Mouse (Mus musculus) spleen, adult 12 weeks (tissue): ENCODE results near the gene Rragb.
"Not testable (repeated sequence)": the region's sequence is repeated elsewhere in the genome, so short reads cannot be mapped to it uniquely, and the experiment has no call there.

Experiments
- DNase-seq: peaks from one replicate; pipeline ENCODE4 v3.0.0; 2022; ENCODE audit warnings: low spot score

The Rragb gene

GRCm38 (mm10) chrX:153139734-153140515, at the start of gene Rragb:
Rragb (plus strand) TSS chrX:153139981.
- peak; percentile 49 for DNase-seq

GRCm38 (mm10) chrX:153118486-153118885, 21.3 kb upstream of the Rragb start, which contains the start of gene Foxr2:
Foxr2 (plus strand) TSS chrX:153118786.
- no peak for DNase-seq

GRCm38 (mm10) chrX:153119013-153119412, 20.8 kb upstream of the Rragb start:
- DNase-seq = no peak

GRCm38 (mm10) chrX:153142656-153143055, 2.9 kb downstream of the Rragb start:
- DNase-seq = no peak

GRCm38 (mm10) chrX:153151766-153152165, 12.0 kb downstream of the Rragb start:
- DNase-seq = no peak

GRCm38 (mm10) chrX:153155322-153155721, 15.5 kb downstream of the Rragb start:
- no peak for DNase-seq

- DNase-seq = no peak
Measured at GRCm38 (mm10) chrX:153174786-153175185, 35.0 kb downstream of the Rragb start.

GRCm38 (mm10) chrX:153182221-153182620, 42.4 kb downstream of the Rragb start:
- DNase-seq = no peak

- not testable (repeated sequence) for DNase-seq
Measured at GRCm38 (mm10) chrX:153199185-153199584, 59.4 kb downstream of the Rragb start.

- DNase-seq = no peak
Measured at GRCm38 (mm10) chrX:153211101-153211500, 71.3 kb downstream of the Rragb start.
